Mouse (Mus musculus): ENCODE data around the gene Ube2d3. TPM values are rescaled to one million over a fixed set of nuclear protein-coding genes. Genes with fewer than 3 reads are reported as not detected.
A peak's percentile ranks its signal among the peaks of the same experiment; 100 is the strongest.

Gene Ube2d3
- total and polyA plus RNA-seq, 3 experiments, result 285 to 416 (median 357) TPM

DNA sequence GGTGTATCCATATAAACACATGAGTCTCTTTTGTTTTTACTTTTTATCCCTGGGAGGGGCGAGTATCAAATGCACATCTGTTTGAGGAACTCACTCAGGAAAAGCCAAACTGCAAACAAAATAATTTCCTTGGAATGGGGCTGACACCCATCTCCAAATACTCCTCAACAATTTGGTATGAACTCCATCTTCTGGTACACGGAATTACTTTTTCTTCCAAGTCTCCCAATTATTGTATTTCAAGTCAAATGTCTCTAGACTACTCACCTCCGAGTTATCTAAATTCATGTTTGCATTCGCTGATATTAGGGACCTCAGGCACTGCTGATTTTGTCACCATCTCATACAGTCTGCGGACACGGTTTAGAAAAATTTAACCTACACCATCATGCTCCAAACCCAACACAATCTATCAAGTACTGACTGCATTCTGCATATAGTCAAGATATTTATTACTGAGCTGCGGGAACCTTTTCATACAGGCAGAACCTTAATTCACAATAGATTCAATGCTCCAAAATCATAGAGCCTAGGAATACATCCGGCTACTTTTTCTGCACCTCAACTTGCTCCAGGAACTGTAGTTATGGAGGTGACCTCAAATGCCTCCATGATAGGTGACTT lies 15.6 kb upstream of the Ube2d3 start:
- no peak for DNase-seq
- intact Hi-C loops (cut with DNase I), result loop anchor here (2.0 to 5.0 kb wide), 2 partner anchors 20 to 175 kb away; no protein-coding TSS in a partner anchor
- Histone ChIP-seq H3K4me1 (ENCODE audit: control insufficient read depth, insufficient read depth, low read length) (peaks cover 4% of the 10 kb centered on the region), H3K79me2 (replicated peaks; ENCODE audit: control insufficient read depth, insufficient read depth, low read length) (peaks cover 5% of the 10 kb centered on the region; the same call in 1 of the 2 replicates), H3K27me3 (ENCODE audit: control insufficient read depth, insufficient read depth, low read length) (no peaks in the 10 kb centered on the region), H3K4me3 (peak overlapping the region; percentile 74), H3K27ac (peak overlapping the region; percentile 97), H3K9ac (ENCODE audit: low read depth, low read length) (peak overlapping the region; percentile 84), H3K36me3 (ENCODE audit: control insufficient read depth, insufficient read depth, low read length) (peaks cover 14% of the 10 kb centered on the region)
- 6% methylated on average over 8 of the region's 8 CpGs for WGBS
- TF ChIP-seq EP300 (IDR thresholded peaks at IDR 0.05; ENCODE audit: insufficient read depth, low read depth, low read length), result no peak
- no peak for TF ChIP-seq CTCF (IDR thresholded peaks at IDR 0.05)
- TF ChIP-seq POLR2A (IDR thresholded peaks at IDR 0.05; ENCODE audit: insufficient read depth, low read depth, low read length), result no peak

DNA sequence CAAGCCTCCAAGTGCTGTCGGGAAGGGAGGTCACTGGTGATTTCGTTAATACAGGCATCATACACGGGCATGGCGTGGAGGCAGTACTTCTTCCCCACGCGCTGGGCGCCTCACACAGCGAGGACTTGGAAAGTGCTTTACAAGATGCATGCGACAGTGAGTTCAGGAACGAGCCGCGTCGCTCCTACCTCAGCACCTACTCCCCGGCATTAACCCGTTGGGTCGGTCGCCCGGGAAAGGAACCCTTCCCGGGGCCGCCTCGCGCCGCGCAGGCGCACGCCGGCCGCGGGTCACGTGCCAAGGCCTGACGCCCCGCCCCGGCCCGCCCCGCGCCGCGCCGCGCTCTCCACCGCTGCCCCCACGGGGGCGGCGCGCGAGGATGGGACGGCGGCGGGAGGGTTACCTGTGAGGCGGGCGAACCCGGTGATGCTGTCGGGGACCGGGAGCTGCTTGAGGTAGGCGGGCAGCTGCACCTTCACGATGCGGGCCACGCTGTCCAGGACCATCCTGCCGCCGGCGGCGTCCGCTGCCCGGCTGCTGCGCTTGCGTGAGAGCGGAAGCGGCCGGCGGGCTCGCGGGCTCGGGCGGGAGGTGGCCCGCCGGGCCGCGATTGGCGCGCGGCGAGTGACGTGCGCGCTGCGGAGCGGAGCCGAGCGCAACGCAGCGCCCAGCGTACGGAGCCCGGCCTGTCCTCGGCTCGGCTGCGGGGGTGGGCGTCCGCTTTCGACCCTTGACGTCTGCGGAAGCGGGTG lies 14.9 kb upstream of the Ube2d3 start:
- peaks cover 14% of the 10 kb centered on the region for H3K36me3 ChIP-seq (ENCODE audit: control insufficient read depth, insufficient read depth, low read length)
- peak overlapping the region; percentile 97 for H3K27ac ChIP-seq
- no peaks in the 10 kb centered on the region for H3K27me3 ChIP-seq (ENCODE audit: control insufficient read depth, insufficient read depth, low read length)
- DNase-seq, result peak; percentile 92 to 93
- TF ChIP-seq POLR2A (IDR thresholded peaks at IDR 0.05; ENCODE audit: insufficient read depth, low read depth, low read length), result peak; percentile 94
- TF ChIP-seq EP300 (IDR thresholded peaks at IDR 0.05; ENCODE audit: insufficient read depth, low read depth, low read length), result 0 out of 2 replicates have a peak, but pooled peaks have one; percentile 26
- TF ChIP-seq CTCF (IDR thresholded peaks at IDR 0.05), result no peak
- H3K4me1 ChIP-seq (ENCODE audit: control insufficient read depth, insufficient read depth, low read length), result peaks cover 4% of the 10 kb centered on the region
- H3K4me3 ChIP-seq, result peak overlapping the region; percentile 74
- H3K79me2 ChIP-seq (replicated peaks; ENCODE audit: control insufficient read depth, insufficient read depth, low read length), result peaks cover 5% of the 10 kb centered on the region; the same call in 1 of the 2 replicates
- H3K9ac ChIP-seq (ENCODE audit: low read depth, low read length), result peak overlapping the region; percentile 94
- 1% methylated on average over 98 of the region's 103 CpGs for WGBS
- intact Hi-C loops (cut with DNase I), result loop anchor here (1.0 to 5.0 kb wide), 3 partner anchors 15 to 174 kb away; partner anchors contain the start of gene Ube2d3

DNA sequence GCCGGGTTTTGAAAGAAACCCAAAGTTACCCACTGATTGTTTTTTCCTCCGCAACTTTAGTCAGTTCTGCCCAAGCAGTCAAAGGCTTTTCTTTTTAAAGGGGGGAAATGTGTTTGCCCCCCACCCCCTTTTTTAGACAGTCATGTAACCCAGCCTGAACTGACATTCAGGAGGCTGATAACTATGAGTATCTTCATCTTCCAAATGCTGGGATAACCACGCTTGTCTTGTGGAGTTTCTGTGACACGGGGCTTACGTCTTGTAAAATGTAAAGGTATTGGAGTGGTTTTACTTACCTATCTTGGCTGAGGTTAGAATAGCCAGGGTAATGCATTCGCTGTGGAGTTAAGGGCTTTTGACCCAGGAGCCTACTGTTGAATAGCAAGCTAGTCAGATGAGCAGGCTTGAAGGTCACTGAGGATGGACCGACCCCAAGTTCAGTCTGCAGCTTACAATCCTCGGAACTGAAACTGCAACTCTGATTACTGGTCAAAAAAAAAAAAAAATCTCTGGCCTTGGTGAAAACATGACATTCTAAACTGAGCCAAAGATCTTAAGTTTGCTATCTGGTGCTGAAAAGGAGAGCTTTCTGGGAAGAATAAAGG lies 14.2 kb upstream of the Ube2d3 start, which contains the start of gene Cisd2:
Gene Cisd2 (minus strand): TSS at position 318 of the 605 bp plus-strand sequence.
- TF ChIP-seq EP300 (IDR thresholded peaks at IDR 0.05; ENCODE audit: insufficient read depth, low read depth, low read length), result no peak
- TF ChIP-seq POLR2A (IDR thresholded peaks at IDR 0.05; ENCODE audit: insufficient read depth, low read depth, low read length), result no peak; the same call in 1 of the 2 replicates
- no peak for TF ChIP-seq CTCF (IDR thresholded peaks at IDR 0.05)
- H3K79me2 ChIP-seq (replicated peaks; ENCODE audit: control insufficient read depth, insufficient read depth, low read length), result peaks cover 5% of the 10 kb centered on the region; the same call in 1 of the 2 replicates
- peaks cover 14% of the 10 kb centered on the region for H3K36me3 ChIP-seq (ENCODE audit: control insufficient read depth, insufficient read depth, low read length)
- intact Hi-C loops (cut with DNase I), result loop anchor here (1.0 to 5.0 kb wide), 3 partner anchors 15 to 174 kb away; partner anchors contain the start of gene Ube2d3
- no peak for DNase-seq
- 0% methylated on average over 8 of the region's 8 CpGs for WGBS
- peaks cover 4% of the 10 kb centered on the region for H3K4me1 ChIP-seq (ENCODE audit: control insufficient read depth, insufficient read depth, low read length)
- H3K9ac ChIP-seq (ENCODE audit: low read depth, low read length), result peak within 1 kb of the TSS; percentile 94
- H3K4me3 ChIP-seq, result peak within 1 kb of the TSS; percentile 74
- peak within 1 kb of the TSS; percentile 97 for H3K27ac ChIP-seq
- H3K27me3 ChIP-seq (ENCODE audit: control insufficient read depth, insufficient read depth, low read length), result no peaks in the 10 kb centered on the region

DNA sequence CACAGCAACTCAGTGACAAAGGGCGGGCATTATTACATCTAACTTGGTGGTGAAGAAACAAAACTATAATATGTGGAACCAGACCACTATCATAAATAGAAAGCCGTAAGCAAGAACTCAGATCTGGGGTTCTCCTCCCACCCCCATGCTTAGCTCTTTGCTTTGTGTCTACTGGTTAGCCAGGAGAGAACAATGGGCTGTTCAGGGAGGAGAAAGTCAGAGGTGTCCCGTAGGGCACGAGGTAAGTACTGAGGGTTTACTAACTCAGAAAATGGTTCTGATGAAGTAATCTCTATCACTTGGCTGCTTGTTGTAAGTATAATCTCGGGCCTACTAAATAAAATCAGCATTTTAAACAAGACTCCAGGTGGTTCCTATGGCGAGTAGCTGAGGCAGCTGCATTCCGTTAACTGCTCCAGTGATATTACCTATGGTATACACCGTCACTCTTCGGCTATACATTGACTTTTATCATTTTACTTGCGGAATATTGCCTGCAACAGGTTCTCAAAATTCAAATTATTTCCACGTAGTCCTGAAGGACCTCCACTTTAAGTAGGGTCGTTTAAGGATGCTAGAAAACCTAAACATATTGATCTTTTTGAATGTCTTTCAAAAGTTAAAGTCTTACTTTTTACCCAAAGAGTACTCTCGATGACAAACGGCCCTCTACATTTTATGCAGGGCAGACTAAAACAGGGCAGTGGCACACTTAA lies 890 bp upstream of the Ube2d3 start:
- intact Hi-C loops (cut with DNase I), result no loop called here
- no peak for DNase-seq
- H3K27ac ChIP-seq, result peak overlapping the region; percentile 83
- TF ChIP-seq POLR2A (IDR thresholded peaks at IDR 0.05; ENCODE audit: insufficient read depth, low read depth, low read length), result no peak
- TF ChIP-seq CTCF (IDR thresholded peaks at IDR 0.05), result no peak
- TF ChIP-seq EP300 (IDR thresholded peaks at IDR 0.05; ENCODE audit: insufficient read depth, low read depth, low read length), result no peak
- 58% methylated on average over 14 of the region's 14 CpGs for WGBS
- H3K9ac ChIP-seq (ENCODE audit: low read depth, low read length), result no peak overlapping the region; the same call in 1 of the 2 replicates
- H3K4me3 ChIP-seq, result peak overlapping the region; percentile 75
- H3K36me3 ChIP-seq (ENCODE audit: control insufficient read depth, insufficient read depth, low read length), result peaks cover 13% of the 10 kb centered on the region
- peaks cover 2% of the 10 kb centered on the region; the same call in 1 of the 2 replicates for H3K79me2 ChIP-seq (replicated peaks; ENCODE audit: control insufficient read depth, insufficient read depth, low read length)
- peaks cover 2% of the 10 kb centered on the region for H3K4me1 ChIP-seq (ENCODE audit: control insufficient read depth, insufficient read depth, low read length)
- H3K27me3 ChIP-seq (ENCODE audit: control insufficient read depth, insufficient read depth, low read length), result no peaks in the 10 kb centered on the region

DNA sequence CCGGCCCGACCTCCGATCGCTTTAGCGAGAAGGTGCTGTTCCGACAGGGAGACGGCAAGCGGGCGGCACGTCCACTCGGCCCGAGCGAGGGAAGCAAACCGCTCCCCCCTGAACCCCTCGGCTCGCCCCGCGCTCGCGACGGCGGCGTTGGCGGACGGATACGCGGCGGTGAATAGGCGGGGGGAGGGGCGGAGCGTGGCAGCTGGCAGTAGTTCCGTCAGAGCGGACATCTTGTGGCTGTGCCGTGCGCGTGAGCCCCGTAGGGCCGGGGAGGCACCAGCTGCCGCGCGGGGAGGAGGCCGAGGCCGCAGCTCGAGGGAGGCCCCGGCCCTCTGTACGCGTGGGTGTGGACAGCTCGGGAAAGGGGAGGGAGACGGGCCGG lies 573 bp downstream of the Ube2d3 start:
- WGBS, result 0% methylated on average over 43 of the region's 50 CpGs
- Histone ChIP-seq H3K9ac (ENCODE audit: low read depth, low read length) (peak overlapping the region; percentile 98), H3K79me2 (replicated peaks; ENCODE audit: control insufficient read depth, insufficient read depth, low read length) (peaks cover 2% of the 10 kb centered on the region; the same call in 1 of the 2 replicates), H3K4me1 (ENCODE audit: control insufficient read depth, insufficient read depth, low read length) (peaks cover 4% of the 10 kb centered on the region), H3K36me3 (ENCODE audit: control insufficient read depth, insufficient read depth, low read length) (peaks cover 24% of the 10 kb centered on the region), H3K4me3 (peak overlapping the region; percentile 71), H3K27me3 (ENCODE audit: control insufficient read depth, insufficient read depth, low read length) (no peaks in the 10 kb centered on the region), H3K27ac (peak overlapping the region; percentile 99)
- intact Hi-C loops (cut with DNase I), result loop anchor here (1.0 to 2.0 kb wide), 2 partner anchors 15 to 82 kb away; partner anchors contain the start of gene Cisd2
- peak; percentile 79; the same call in 1 of the 2 replicates for TF ChIP-seq POLR2A (IDR thresholded peaks at IDR 0.05; ENCODE audit: insufficient read depth, low read depth, low read length)
- peak; percentile 11; the same call in 1 of the 2 replicates for TF ChIP-seq EP300 (IDR thresholded peaks at IDR 0.05; ENCODE audit: insufficient read depth, low read depth, low read length)
- no peak for TF ChIP-seq CTCF (IDR thresholded peaks at IDR 0.05)
- peak; percentile 95 to 96 for DNase-seq

Data from heart, adult 2 months (tissue).